Mouse (Mus musculus): Measurements from ENCODE around the gene a.
"Not testable (repeated sequence)": the region's sequence is repeated elsewhere in the genome, so short reads cannot be mapped to it uniquely, and the experiment has no call there.

- TF ChIP-seq POLR2A (IDR thresholded peaks at IDR 0.05; ENCODE audit: insufficient read depth, low read length); CTCF (IDR thresholded peaks at IDR 0.05; ENCODE audit: low read depth, low read length); EP300 (IDR thresholded peaks at IDR 0.05; ENCODE audit: insufficient read depth, low read depth, low read length): not testable (repeated sequence)
Observed at GRCm38 (mm10) chr2:155018251-155018755, 227.1 kb downstream of the a start, which contains the start of gene Gm14226.

Measured in ES-Bruce4 (cell line).